Mouse (Mus musculus): ENCODE results near the gene Adamts20. TPM values are rescaled to one million over a fixed set of nuclear protein-coding genes. Genes with fewer than 3 reads are reported as not detected.

The Adamts20 gene
- polyA plus RNA-seq, 1 experiment from 2014 or later: 2.8 TPM

- no peak for ATAC-seq
- no peaks in the 10 kb centered on the region for H3K27me3 ChIP-seq (replicated peaks; ENCODE audit: control insufficient read depth, insufficient read depth, low read length)
- no peaks in the 10 kb centered on the region for H3K9me3 ChIP-seq (ENCODE audit: control insufficient read depth, low read length)
- no peaks in the 10 kb centered on the region for H3K4me1 ChIP-seq (ENCODE audit: control insufficient read depth, insufficient read depth, low read depth, low read length)
- 48% methylated on average over 3 of the region's 3 CpGs for WGBS
- H3K4me3 ChIP-seq (ENCODE audit: low read length): no peak overlapping the region
- no peak overlapping the region for H3K9ac ChIP-seq (ENCODE audit: low read depth, low read length)
- H3K36me3 ChIP-seq (ENCODE audit: control insufficient read depth, insufficient read depth, low read length): no peaks in the 10 kb centered on the region
- H3K27ac ChIP-seq (ENCODE audit: low read depth, low read length): no peak overlapping the region
- H3K4me2 ChIP-seq (ENCODE audit: low read length): no peak overlapping the region
These were observed 177.7 kb downstream of the Adamts20 start for GRCm38 (mm10) chr15:94287495-94287894.

DNA sequence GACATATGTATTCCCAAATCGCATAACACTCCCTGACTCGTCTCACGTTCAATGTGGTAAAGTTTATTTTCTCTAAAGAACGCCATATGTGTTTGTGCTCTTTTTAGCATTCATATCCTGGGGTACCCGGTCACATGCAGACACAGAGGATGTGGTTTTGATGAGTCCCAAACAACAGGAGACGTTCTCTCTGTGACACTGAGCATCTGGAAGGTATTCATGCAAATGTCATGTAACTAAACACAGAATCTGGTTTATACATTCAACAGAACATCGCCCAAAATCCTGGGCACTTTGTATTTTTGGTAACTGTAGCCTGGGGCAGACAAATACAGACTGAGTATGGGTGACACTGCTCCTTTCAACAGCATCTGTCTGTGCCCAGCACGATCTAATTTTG lies 188.8 kb downstream of the Adamts20 start:
- no peak for ATAC-seq
- Histone ChIP-seq H3K27me3 (replicated peaks; ENCODE audit: control insufficient read depth, insufficient read depth, low read length) (no peaks in the 10 kb centered on the region), H3K4me1 (ENCODE audit: control insufficient read depth, insufficient read depth, low read depth, low read length) (no peaks in the 10 kb centered on the region), H3K9ac (ENCODE audit: low read depth, low read length) (no peak overlapping the region), H3K4me3 (ENCODE audit: low read length) (no peak overlapping the region), H3K4me2 (ENCODE audit: low read length) (no peak overlapping the region), H3K9me3 (ENCODE audit: control insufficient read depth, low read length) (no peaks in the 10 kb centered on the region; the same call in 1 of the 2 replicates), H3K27ac (ENCODE audit: low read depth, low read length) (no peak overlapping the region), H3K36me3 (ENCODE audit: control insufficient read depth, insufficient read depth, low read length) (no peaks in the 10 kb centered on the region)
- 78% methylated on average over 8 of the region's 8 CpGs for WGBS

DNA sequence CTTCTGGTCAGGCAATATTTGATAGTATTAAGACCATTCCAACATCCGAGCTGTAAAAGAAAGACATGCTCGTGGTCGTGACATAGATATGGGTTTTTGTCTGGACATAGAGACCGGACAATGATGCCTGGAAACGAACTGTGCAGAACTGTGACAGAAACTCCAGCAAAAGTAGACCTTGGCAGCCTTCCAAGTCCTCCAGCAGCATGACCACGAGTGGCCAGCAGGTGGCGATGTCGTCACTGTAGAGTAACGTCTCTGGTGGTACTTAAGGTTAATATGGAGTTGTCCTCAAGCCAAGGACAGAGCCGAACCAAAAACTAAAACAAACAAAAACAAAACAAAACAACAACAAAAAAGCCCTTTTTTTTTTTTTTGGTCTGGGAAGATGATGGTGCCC lies 199.6 kb downstream of the Adamts20 start:
- no peak overlapping the region for H3K27ac ChIP-seq (ENCODE audit: low read depth, low read length)
- no peak for ATAC-seq
- H3K27me3 ChIP-seq (replicated peaks; ENCODE audit: control insufficient read depth, insufficient read depth, low read length): no peaks in the 10 kb centered on the region
- peaks cover 5% of the 10 kb centered on the region for H3K4me1 ChIP-seq (ENCODE audit: control insufficient read depth, insufficient read depth, low read depth, low read length)
- no peaks in the 10 kb centered on the region for H3K36me3 ChIP-seq (ENCODE audit: control insufficient read depth, insufficient read depth, low read length)
- H3K9me3 ChIP-seq (ENCODE audit: control insufficient read depth, low read length): no peaks in the 10 kb centered on the region
- H3K4me3 ChIP-seq (ENCODE audit: low read length): no peak overlapping the region
- no peak overlapping the region for H3K4me2 ChIP-seq (ENCODE audit: low read length)
- WGBS: 21% methylated on average over 10 of the region's 10 CpGs
- no peak overlapping the region for H3K9ac ChIP-seq (ENCODE audit: low read depth, low read length)

DNA sequence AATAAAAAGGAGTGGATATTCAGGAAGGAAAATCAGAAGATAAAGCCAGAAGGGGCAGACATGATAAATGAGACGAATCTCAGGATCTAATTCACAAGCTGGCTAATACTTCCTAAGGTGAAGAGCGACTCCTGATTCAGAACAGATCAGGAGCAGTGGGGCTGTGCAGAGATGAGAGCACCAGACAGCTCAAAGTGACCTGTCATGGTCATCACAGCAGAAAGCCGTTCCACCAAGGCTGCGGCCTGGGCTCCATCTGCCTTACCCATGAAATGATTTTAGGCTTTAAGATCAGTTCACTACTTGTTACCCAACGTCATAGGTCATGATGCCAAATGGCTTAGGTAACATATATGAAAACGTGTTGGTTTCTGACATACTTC lies 200.7 kb downstream of the Adamts20 start:
- Histone ChIP-seq H3K4me1 (ENCODE audit: control insufficient read depth, insufficient read depth, low read depth, low read length) (peaks cover 5% of the 10 kb centered on the region), H3K27ac (ENCODE audit: low read depth, low read length) (no peak overlapping the region), H3K36me3 (ENCODE audit: control insufficient read depth, insufficient read depth, low read length) (no peaks in the 10 kb centered on the region), H3K9ac (ENCODE audit: low read depth, low read length) (no peak overlapping the region), H3K4me3 (ENCODE audit: low read length) (no peak overlapping the region), H3K4me2 (ENCODE audit: low read length) (no peak overlapping the region), H3K27me3 (replicated peaks; ENCODE audit: control insufficient read depth, insufficient read depth, low read length) (no peaks in the 10 kb centered on the region), H3K9me3 (ENCODE audit: control insufficient read depth, low read length) (no peaks in the 10 kb centered on the region)
- 59% methylated on average over 6 of the region's 6 CpGs for WGBS
- peak; percentile 63; the same call in 1 of the 2 replicates for ATAC-seq

- H3K4me3 ChIP-seq (ENCODE audit: low read length): no peak overlapping the region
- no peak overlapping the region for H3K9ac ChIP-seq (ENCODE audit: low read depth, low read length)
- ATAC-seq: peak; percentile 71; the same call in 1 of the 2 replicates
- 45% methylated on average over 8 of the region's 8 CpGs for WGBS
- H3K4me2 ChIP-seq (ENCODE audit: low read length): no peak overlapping the region
- no peaks in the 10 kb centered on the region for H3K9me3 ChIP-seq (ENCODE audit: control insufficient read depth, low read length)
- H3K27ac ChIP-seq (ENCODE audit: low read depth, low read length): no peak overlapping the region
- no peaks in the 10 kb centered on the region for H3K27me3 ChIP-seq (replicated peaks; ENCODE audit: control insufficient read depth, insufficient read depth, low read length)
- H3K36me3 ChIP-seq (ENCODE audit: control insufficient read depth, insufficient read depth, low read length): no peaks in the 10 kb centered on the region
- peaks cover 5% of the 10 kb centered on the region for H3K4me1 ChIP-seq (ENCODE audit: control insufficient read depth, insufficient read depth, low read depth, low read length)
These were observed 201.2 kb downstream of the Adamts20 start for GRCm38 (mm10) chr15:94263866-94264496.

DNA sequence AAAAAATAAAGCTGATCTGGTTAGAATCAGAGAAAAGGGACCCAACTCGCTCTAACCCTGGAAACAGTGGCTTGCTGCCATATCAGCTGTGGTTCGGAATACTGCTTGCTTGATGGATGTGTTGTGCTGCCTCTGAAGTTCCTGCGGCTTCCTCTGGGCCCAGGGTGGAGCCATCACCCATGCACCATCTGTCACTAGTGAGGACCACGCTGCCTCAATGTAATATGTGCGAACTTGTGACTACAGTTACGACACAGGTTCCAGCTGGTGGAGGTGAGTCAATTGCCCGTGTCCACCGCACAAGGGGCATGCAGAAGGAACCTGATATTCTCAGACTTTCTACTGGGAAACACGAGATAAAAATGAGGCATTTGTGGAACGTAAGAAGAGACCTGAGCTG lies 202.0 kb downstream of the Adamts20 start:
- H3K4me1 ChIP-seq (ENCODE audit: control insufficient read depth, insufficient read depth, low read depth, low read length): peaks cover 5% of the 10 kb centered on the region
- no peak overlapping the region for H3K4me2 ChIP-seq (ENCODE audit: low read length)
- no peak overlapping the region for H3K4me3 ChIP-seq (ENCODE audit: low read length)
- H3K36me3 ChIP-seq (ENCODE audit: control insufficient read depth, insufficient read depth, low read length): no peaks in the 10 kb centered on the region
- no peak overlapping the region for H3K9ac ChIP-seq (ENCODE audit: low read depth, low read length)
- H3K27ac ChIP-seq (ENCODE audit: low read depth, low read length): 0 out of 2 replicates have a peak overlapping the region, but pooled peaks have one; percentile 44
- H3K27me3 ChIP-seq (replicated peaks; ENCODE audit: control insufficient read depth, insufficient read depth, low read length): no peaks in the 10 kb centered on the region
- 63% methylated on average over 10 of the region's 10 CpGs for WGBS
- H3K9me3 ChIP-seq (ENCODE audit: control insufficient read depth, low read length): no peaks in the 10 kb centered on the region
- peak; percentile 68; the same call in 1 of the 2 replicates for ATAC-seq

GRCm38 (mm10) chr15:94259497-94259896 lies 205.7 kb downstream of the Adamts20 start:
- no peak overlapping the region for H3K4me3 ChIP-seq (ENCODE audit: low read length)
- H3K4me2 ChIP-seq (ENCODE audit: low read length): no peak overlapping the region
- no peak for ATAC-seq
- H3K4me1 ChIP-seq (ENCODE audit: control insufficient read depth, insufficient read depth, low read depth, low read length): peaks cover 5% of the 10 kb centered on the region
- no peaks in the 10 kb centered on the region for H3K27me3 ChIP-seq (replicated peaks; ENCODE audit: control insufficient read depth, insufficient read depth, low read length)
- H3K9ac ChIP-seq (ENCODE audit: low read depth, low read length): no peak overlapping the region
- H3K27ac ChIP-seq (ENCODE audit: low read depth, low read length): no peak overlapping the region
- H3K9me3 ChIP-seq (ENCODE audit: control insufficient read depth, low read length): no peaks in the 10 kb centered on the region
- H3K36me3 ChIP-seq (ENCODE audit: control insufficient read depth, insufficient read depth, low read length): no peaks in the 10 kb centered on the region
- 96% methylated on average over 4 of the region's 4 CpGs for WGBS

DNA sequence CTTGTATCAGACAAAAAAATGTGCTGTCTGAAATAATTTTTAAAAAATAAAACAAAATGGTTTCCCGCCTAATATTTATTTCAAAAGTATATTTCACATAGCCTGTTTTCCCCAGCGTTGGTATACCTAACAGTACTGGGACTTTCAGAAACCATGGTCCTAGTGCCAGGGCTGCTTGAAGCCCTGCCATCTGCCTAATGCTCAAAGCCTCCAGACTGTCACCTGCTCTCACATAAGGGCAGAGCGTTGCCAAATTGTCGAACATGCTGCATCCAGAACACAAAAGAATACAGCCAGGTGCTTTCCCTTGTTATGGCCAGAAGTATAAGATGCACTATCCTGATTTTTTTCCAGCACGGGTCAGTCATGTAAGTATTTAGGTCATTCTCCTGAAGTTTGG lies 209.7 kb downstream of the Adamts20 start:
- Histone ChIP-seq H3K36me3 (ENCODE audit: control insufficient read depth, insufficient read depth, low read length) (no peaks in the 10 kb centered on the region), H3K4me1 (ENCODE audit: control insufficient read depth, insufficient read depth, low read depth, low read length) (no peaks in the 10 kb centered on the region; the same call in none of the 2 replicates), H3K9me3 (ENCODE audit: control insufficient read depth, low read length) (no peaks in the 10 kb centered on the region), H3K4me3 (ENCODE audit: low read length) (no peak overlapping the region), H3K4me2 (ENCODE audit: low read length) (no peak overlapping the region), H3K9ac (ENCODE audit: low read depth, low read length) (no peak overlapping the region), H3K27me3 (replicated peaks; ENCODE audit: control insufficient read depth, insufficient read depth, low read length) (no peaks in the 10 kb centered on the region), H3K27ac (ENCODE audit: low read depth, low read length) (no peak overlapping the region)
- 80% methylated on average over 5 of the region's 5 CpGs for WGBS
- 0 out of 2 replicates have a peak, but pooled peaks have one; percentile 59 for ATAC-seq

DNA sequence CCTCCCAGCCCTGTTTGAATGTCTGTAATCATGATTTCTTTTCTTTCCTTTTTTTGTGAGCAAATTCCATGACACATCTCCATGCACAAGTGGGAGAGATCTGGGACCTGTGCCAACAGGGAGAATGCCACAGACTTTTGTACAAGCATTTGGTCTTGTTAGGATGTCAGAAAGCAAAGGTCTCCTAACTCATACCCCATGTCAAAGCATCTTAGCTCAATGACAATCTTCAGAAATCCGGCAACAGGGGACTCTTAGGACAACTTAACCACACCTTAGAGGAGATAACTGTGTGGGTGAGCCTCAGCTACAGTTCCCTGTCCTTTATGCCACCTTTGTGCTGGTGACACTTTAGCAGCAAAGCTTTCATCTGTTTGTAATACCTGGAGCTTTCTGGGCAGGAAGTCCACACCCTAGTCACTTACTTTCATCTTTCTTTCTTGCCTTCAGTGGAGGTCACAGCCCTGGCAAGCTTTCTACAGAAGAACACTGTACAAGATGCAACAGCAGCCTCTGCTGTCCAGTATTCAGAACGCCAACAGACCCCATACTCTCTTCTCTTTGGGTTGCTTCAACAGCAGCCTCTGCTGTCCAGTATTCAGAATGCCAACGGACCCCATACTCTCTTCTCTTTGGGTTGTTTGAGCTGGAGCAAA lies 210.2 kb downstream of the Adamts20 start:
- H3K27me3 ChIP-seq (replicated peaks; ENCODE audit: control insufficient read depth, insufficient read depth, low read length): no peaks in the 10 kb centered on the region
- no peaks in the 10 kb centered on the region; the same call in none of the 2 replicates for H3K4me1 ChIP-seq (ENCODE audit: control insufficient read depth, insufficient read depth, low read depth, low read length)
- H3K36me3 ChIP-seq (ENCODE audit: control insufficient read depth, insufficient read depth, low read length): no peaks in the 10 kb centered on the region
- H3K9me3 ChIP-seq (ENCODE audit: control insufficient read depth, low read length): no peaks in the 10 kb centered on the region
- H3K27ac ChIP-seq (ENCODE audit: low read depth, low read length): peak overlapping the region; percentile 40; the same call in 1 of the 2 replicates
- ATAC-seq: peak; percentile 64
- no peak overlapping the region for H3K4me3 ChIP-seq (ENCODE audit: low read length)
- WGBS: 65% methylated on average over 3 of the region's 3 CpGs
- no peak overlapping the region for H3K4me2 ChIP-seq (ENCODE audit: low read length)
- H3K9ac ChIP-seq (ENCODE audit: low read depth, low read length): no peak overlapping the region
